Mouse (Mus musculus): ENCODE results near the gene Clcf1.
A peak's percentile ranks its signal among the peaks of the same experiment; 100 is the strongest.

The Clcf1 gene

DNA sequence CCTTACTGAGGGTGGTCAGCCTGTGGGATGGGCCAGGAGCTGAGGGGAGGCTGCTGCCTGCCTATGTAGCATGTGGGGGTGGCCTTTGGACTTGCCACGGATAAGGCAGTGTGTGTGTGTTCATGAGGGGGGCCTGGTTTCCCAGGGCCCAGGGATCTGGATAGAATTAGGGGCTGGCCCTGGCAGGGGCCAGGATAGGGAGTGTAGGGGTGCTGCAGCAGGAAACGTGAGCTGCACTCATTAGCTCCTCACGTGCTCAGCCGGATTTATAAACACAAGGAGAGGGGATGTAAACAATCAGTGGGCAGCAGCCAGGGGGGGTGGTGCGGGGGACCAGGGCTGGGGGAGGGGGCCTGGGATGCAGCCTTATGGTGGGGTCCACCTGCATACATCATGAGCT lies 3.1 kb downstream of the Clcf1 start:
- no peak for DNase-seq (ENCODE audit: low spot score in 2 of 2)

DNA sequence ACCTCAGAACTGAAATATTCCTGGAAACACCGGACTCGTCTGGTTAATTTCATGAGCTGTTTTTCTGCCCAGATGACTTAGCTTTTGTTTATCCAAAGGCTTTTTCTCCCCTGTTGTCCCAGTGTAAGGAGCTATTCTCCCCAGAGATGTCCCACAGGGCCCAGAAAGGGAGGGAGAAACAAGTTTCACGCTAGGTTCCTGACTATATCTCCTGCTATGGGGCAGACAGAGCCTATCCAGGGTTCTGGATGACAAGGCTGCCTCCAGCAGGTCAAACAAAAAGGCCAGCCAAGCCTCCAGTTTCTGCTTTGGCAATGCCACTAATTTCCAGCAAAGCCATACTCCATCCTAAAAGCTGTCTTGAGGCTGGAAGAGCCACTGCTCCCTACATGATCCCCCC lies 3.8 kb downstream of the Clcf1 start:
- no peak for DNase-seq (ENCODE audit: low spot score in 2 of 2)

DNA sequence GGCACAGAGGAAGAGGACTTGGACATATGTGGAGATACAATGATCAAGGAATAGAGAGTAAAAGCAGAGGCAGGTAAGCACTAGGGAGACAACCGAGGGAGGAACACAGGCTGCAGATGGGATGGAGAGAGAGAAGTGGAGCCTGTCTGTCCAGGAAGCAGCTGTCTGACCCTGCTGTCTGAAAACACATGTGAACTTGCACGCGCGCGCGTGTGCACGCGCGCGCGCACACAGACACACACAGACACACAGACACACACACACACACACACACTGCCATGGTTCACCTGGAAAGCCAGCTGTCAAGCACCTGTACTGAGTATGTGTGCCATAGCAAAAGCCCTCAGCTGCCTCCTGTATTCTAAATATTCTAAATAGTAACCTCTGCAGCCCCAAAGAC lies 4.3 kb downstream of the Clcf1 start:
- no peak for DNase-seq (ENCODE audit: low spot score in 2 of 2)

DNA sequence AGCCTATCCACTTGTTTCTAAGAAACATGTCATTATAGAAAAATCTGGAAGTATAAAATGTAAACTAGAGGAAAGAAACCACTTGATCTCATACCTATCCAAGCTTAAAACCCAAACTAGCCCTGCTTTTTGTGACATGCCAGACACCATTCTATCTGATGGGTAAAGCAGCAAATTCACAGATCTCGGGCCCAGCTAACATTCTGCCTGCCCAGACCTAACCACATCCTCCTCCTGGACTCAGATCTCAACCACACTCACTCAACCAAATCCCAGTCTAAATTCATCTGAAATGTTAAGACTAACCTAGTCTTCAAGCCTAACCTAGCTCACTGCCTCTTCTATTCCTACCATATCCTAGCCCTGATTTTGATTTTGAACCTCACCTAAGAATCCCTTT lies 4.7 kb downstream of the Clcf1 start:
- DNase-seq (ENCODE audit: low spot score in 2 of 2) = no peak

DNA sequence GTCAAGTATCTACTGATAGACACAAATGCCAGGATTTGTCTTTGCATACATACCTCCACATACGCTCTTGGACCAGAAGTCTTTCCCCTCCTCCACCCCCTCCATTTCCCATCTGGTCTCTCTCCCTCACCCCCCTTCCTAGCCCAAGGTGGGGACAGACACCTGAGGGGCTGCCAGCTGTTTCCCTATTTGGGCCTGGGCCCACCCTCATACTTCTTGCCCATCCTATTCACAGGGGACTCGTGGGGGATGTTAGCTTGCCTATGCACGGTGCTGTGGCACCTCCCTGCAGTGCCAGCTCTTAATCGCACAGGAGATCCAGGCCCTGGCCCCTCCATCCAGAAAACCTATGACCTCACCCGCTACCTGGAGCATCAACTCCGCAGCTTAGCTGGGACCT lies 5.9 kb downstream of the Clcf1 start:
- DNase-seq (ENCODE audit: low spot score in 2 of 2) = no peak

DNA sequence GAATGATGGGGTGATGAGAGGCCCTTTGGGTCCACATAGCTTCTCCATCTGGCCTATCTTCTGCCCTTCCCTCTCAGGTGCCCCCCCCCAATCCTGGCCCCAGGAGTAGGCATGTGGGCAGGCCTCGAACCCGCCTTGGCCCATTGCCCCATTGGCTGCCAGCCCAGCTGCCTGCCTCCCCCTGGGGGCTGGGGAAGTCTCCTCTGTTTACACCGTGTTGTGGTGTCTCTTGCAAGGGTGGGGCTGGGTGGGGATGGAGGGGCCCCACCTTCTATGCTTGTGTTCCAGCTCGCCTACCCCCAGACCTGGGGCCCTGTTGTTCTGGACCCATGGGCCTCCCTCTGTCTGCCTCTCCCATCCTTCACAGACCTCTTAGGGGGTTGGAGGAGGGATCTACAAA lies 6.4 kb downstream of the Clcf1 start:
- no peak for DNase-seq (ENCODE audit: low spot score in 2 of 2)

DNA sequence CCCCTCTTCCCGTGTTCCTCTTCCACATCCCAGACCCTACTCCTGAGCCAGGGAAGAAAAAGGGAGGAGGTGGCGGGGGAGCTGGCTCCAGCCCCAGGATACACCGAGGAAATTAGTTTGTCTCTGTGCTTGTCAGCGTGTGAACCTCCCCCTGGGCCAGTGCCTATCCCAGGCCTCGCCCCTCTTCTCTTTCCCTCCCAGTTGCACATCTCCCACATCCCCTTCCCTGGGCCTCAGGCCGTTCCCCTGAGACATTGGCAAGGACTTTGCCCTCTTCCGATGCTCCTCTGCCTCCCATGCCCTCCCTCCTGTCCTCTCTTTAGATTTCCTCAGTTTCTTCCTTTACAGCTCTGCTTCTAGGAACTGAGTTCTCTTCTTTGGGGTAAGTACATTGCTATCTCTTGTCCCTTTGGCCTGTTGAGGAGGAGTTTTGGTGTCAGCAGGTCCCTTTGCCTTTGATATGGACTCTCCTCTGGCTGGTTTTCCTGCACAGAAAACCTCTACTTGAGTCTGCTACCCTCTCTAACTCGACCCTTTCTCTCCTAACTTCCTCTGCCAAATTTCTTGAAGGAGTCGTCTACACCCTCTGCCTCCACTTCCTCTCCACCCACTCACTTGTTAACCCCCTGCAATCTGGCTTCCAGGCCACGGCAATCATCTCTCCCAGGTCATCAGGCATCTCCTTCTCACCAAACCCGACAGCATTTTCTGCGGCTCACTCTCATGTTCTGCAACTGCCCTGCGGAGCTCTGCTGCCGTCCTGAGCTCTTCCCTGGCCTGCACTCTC lies 7.1 kb downstream of the Clcf1 start:
- no peak for DNase-seq (ENCODE audit: low spot score in 2 of 2)

DNA sequence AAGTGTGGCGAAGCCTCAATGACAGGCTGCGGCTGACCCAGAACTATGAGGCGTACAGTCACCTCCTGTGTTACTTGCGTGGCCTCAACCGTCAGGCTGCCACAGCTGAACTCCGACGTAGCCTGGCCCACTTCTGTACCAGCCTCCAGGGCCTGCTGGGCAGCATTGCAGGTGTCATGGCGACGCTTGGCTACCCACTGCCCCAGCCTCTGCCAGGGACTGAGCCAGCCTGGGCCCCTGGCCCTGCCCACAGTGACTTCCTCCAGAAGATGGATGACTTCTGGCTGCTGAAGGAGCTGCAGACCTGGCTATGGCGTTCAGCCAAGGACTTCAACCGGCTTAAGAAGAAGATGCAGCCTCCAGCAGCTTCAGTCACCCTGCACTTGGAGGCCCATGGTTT lies 8.1 kb downstream of the Clcf1 start:
- DNase-seq (ENCODE audit: low spot score in 2 of 2) = no peak

DNA sequence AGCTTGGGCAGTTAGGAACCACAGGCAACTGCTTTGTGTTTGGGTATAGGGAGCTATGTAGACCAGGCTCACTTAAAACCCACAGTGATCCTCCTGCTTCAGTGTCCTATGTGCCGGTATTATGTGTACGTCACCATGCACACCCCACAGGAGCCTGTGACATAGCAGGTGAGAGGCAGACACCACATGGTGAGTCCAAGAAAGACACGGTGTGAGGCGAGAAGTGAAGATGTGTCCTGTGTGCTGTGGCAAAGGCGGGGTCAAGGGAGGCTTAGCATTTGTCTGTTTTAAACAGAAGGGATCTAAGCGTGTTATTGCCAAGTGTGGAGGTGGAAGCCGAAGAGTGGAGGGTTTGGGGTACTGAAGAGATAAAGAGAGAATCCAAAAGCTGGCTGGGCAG lies 12.7 kb downstream of the Clcf1 start:
- DNase-seq (ENCODE audit: low spot score in 2 of 2) = no peak

DNA sequence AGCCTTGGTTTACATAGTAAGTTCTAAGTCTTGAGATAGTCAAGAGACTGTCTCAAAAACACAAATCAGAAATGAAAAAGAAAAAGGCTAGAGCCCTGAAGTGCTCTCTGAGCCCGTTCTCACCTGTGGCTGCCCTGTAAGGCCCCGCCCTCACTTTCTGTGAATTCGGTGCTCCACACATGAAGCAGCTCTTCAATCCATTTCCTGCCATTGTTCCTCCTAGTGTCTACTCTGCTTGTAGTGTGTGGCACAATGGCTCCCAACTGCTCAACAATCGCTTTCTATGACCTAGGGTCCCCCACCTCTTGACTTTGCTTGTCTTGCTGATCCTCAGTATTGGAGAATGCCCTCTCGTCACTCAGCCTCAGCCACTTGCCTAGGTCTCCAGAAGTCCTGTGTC lies 13.4 kb downstream of the Clcf1 start:
- no peak for DNase-seq (ENCODE audit: low spot score in 2 of 2)

DNA sequence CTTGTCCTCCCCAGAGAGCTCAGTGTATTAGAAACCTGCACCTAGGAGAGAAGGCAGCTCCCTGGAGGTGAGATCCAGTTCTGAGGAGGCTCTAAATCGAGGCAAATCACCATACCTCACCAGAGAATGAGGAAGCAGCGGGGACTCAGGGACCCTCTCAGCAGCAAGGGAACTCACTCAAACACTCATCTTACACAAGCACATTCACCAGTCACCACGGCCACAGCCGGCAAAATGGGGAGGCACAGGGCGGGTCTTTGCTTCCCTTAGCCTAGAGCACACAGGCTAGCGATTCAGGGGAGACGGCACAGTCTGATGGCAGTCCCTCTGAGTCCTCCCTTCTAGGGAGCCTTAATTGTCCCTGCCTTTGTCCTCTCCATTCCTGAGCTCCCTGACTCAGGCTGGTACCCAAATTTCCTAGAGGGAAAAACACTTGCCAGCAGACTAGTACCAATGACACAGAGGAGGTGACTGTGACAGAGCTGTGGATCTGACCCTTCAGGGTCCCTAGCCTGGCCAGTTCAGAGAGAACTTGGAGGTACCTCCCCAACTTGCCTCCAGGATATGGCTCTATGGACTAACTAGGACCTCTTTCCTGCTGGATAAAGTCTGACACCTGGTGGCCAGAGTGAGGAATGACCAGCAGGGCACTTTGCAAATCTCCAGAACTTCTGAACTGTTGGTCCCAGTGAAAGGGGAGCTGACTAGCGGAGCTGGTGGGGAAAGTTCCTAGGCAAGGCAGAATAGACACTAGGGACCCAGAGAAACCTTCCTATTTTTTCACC lies 14.0 kb downstream of the Clcf1 start:
- DNase-seq (ENCODE audit: low spot score in 2 of 2) = peak in 1 of 2 experiments; percentile 79

DNA sequence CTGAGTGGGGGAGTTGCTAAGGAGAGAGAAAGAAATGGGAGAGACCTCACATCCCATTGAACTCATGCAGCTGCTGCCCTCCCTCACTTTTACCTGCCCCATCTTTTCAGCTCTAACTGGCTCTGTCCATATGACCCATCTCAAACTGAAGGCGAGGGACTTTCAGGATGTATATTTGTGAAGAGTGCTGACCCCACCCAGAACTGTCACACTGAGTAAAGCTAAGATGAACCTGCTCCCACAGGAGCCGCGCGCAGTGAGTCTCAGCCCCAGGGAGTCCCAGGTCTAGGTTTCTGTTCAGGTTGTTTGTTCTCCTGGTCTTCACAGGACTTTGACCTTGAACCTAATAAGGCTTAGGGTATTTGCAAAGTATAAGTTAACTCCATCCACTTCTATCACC lies 14.9 kb downstream of the Clcf1 start:
- DNase-seq (ENCODE audit: low spot score in 2 of 2) = no peak

DNA sequence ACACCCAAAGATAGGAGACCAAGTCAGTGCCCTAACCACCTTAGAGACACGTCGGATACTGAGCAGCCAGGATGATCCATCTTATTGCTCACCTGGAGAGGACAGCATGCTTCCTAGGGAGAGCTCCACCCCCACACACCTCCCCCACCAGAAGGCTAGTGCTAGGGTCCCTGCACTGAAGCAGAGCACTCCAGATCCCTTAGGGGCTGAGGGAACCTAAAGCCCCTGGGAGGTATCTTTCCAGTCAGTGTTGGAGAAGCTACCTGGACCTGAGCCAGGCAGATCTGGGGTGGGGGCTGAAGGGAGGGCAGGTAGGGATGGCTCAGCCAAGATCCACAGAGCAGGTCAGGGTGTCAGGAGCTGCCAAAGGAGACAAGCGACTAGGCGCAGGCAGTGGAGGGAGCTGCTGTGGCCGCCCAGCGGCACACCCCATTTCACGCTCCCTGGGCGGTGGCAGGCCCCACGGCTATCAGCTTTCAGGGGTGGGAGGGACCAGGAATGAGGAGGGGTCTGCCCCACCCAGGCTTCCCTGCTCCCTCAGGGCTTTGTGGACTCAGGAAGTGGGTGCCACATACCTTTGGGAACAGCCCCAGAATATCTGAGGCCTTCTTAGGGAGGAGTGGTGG lies 15.5 kb downstream of the Clcf1 start:
- DNase-seq (ENCODE audit: low spot score in 2 of 2) = no peak

DNA sequence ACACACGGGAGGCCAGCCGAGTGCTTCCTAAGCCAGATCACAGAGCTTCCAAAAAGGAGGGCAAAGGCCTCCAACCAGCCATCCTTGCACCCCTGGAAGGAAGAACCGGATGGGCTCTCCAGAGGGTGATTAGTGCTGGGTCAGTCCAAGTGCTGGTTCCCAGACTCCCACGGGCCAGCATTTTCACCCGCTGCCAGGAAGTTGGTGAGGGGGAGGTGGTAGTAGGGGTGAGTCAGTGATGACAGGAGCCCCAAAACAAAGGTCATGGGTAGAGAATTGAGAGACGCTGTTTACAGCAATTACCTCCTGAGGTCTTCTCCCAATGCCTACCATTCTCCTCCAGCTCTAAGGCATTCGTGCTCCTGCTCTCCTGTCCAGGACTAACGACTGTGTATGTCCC lies 16.4 kb downstream of the Clcf1 start:
- no peak for DNase-seq (ENCODE audit: low spot score in 2 of 2)

DNA sequence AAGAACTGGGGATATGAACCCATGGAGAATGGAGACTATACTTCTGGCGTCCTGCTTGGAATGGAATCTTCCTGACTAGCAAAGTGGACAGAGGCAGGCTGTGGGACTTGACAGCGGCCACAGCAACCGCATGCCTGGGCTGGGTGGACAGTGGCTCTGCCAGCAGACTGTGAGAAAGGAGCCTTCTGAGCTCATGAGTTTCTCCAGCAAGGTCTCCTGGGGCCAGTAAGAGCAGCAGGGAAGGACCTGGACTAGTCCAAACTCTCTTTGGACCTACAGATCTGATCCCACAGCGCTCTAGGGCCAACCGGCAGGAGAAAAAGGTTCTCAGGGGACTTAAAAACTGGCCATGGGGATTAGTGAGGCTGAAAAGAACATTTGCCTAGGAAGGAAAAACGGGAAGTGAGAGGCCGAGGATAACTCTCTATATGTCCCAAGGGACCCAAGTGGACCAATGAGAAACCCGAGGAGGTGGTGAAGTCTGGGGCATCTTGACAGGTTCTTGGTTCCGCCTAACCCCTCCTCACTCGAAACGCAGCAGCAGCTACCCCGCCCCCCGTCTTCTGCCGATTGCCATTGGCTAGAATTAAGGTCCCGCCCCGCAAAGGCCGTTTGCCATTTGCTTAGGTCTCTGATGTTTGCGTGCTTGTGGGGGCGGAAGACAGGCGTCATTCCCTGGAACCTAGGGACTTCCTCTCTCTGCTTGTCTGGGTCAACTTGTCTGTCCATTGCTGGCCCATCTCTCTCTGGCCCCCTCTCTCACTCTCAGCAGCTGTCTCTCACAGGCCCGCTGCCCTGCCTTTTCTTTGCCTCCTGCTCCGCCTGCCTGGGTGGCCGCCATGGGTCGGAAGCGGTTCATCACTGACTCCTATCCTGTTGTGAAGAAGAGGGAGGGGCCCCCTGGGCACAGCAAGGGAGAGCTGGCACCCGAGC lies 17.5 kb downstream of the Clcf1 start, which contains the start of gene Pold4:
Pold4 (plus strand) TSS at position 647 of the 933 bp plus-strand sequence.
- peak; percentile 95 to 98 for DNase-seq (ENCODE audit: low spot score in 2 of 2)

DNA sequence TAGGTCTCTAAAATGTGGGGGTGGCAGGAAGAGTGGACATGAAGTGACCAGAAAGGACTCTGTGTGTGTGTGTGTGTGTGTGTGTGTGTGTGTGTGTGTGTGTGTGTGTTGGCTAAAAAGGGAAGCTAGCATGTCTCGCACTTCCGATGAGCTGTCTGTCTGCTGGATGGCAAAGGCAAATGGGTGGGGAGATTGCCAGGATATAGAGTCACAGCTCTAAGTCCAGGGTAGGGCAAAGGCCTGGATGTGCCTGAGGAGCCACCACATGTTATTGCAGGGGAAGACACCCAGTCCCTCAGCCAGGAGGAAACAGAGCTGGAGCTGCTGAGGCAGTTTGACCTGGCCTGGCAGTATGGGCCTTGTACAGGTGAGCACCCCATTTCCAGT lies 18.1 kb downstream of the Clcf1 start:
- DNase-seq (ENCODE audit: low spot score in 2 of 2) = no peak

DNA sequence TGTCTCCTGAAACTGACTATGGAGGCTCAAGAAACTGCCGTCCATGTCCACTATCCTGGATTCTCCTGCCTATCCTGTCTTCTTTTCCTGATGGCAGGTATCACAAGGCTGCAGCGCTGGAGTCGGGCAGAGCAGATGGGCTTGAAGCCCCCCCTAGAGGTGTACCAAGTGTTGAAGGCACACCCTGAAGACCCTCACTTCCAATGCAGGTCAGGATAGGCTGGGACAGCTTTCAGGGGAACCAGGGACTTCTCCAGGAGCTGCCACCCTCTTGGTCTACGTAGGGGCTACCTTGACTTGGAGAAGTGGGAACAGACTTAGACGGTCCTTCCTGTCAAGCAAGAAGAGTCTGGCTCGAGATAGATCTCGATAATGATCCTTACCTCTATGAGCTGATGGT lies 18.6 kb downstream of the Clcf1 start:
- DNase-seq (ENCODE audit: low spot score in 2 of 2) = no peak

DNA sequence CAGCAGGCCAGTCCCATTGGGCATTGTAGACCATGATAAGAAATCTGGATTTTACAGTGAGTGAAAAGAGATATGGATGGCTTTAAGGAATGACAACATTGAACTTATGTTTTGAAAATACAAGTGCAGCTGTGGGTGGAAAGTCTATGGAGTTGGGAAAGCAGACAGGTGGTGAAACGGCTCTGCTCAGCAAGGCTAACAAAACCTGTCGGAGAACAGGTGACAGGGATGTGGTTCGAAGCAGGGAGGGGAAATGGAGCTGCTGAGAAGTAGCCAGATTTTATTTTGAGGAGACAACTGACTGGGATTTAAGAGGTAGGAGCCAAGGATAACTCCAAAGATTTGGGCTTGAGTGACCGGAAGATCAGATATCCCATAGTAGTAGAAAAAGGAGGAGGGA lies 20.5 kb downstream of the Clcf1 start:
- DNase-seq (ENCODE audit: low spot score in 2 of 2) = no peak

DNA sequence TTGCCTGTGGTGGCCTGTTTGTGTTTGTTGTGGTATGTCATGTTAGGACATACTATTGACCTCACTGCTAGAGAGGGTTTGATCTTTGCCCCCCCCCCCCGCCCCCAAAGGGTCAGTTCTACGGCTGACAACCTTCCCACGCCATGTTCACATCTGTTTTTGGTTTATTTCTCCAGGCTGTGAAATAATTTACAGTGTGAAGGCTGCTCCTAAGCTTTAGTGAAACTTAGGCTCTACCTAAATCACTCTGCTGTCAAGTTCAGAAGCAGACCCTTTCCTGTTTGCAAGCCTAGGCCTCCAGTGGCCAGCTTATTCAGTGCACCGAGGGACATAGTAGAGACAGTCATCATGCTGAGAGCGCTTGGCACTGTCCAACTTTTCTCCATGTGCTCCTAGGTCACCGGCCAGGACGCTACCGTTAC lies 26.2 kb downstream of the Clcf1 start:
- no peak for DNase-seq (ENCODE audit: low spot score in 2 of 2)

DNA sequence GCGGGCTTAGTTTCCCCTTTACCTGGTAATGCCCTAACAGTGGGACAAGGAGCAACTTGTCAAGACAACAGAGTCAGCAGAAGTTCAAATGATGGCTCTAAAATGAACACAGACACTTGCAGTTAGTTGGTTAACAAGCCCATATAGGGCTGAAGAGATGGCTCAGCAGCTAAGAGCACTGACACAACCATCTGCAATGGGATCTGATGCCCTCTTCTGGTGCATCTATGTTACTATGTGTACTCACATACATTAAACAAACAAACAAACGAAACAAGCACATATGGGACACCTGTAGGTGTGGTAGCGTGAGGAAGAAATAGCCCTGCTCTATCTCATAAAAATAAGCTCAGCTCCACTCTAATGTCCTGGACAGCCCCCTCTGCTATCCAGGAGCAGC lies 28.4 kb downstream of the Clcf1 start:
- no peak for DNase-seq (ENCODE audit: low spot score in 2 of 2)

DNA sequence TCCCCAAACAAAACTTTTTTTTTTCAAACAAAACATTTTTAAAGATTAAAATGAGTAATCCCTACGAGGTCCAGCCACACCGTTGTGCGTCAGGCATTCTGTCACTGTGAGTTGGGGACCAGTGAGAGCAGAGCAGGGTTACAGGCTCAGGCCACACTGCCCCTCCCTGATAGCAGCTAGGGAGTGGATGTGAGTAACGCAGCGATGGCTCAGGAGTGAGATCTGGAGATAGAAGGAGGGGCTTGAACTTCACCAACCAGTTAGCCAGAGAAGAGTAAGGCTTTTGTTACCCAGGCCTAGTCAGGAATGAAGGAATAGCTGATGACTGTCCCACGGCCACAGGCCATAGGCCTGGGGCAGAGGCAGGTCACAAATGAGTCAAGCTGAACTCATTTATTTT lies 30.7 kb downstream of the Clcf1 start:
- DNase-seq (ENCODE audit: low spot score in 2 of 2) = no peak

DNA sequence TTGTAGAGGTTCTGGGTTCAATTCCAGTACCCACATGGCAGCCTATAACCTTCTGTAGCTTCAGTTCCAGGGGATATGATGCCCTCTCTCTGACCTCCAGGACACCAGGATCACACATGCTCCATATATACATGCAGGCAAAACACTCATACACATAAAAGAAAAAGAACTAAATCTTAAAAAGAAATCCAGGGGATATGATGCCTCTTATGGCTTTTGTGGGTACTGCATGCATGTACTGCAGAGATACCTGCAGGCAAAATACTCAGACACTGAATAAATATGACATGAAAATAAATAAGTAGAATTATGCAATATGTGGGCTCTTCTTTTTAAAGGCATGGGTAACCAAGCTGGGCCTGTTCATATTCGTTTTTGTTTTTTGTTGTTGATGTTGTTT lies 33.0 kb downstream of the Clcf1 start:
- no peak for DNase-seq (ENCODE audit: low spot score in 2 of 2)

Data from left cerebral cortex, adult 9 months (tissue).